Mouse (Mus musculus) neural tube, embryonic 11.5 days (tissue): ENCODE measurements around the gene Akap12. TPM values are rescaled to one million over a fixed set of nuclear protein-coding genes. Genes with fewer than 3 reads are reported as not detected.

Experiments
- polyA plus RNA-seq: library from polyadenylated mRNA; unstranded; fragments of >200 nt; fragmentation: Nextera tagmentation; extraction: Ambion mirVana; gene quantifications from 2 replicates; pipeline ENCODE4 v1.2.1, GENCODE M21; 2014

Gene Akap12
- polyA plus RNA-seq, 1 experiment from 2014 or later, result 74.4 TPM

Other genes starting within 250 kb of the Akap12 start
- gene Zbtb2, start 121.7 kb downstream of the Akap12 start, polyA plus RNA-seq, result 20.3 and 22.3 TPM in 2 replicates
- gene Rmnd1, start 166.0 kb downstream of the Akap12 start, polyA plus RNA-seq, result 47.6 and 49.7 TPM in 2 replicates
- 26.3 and 27.2 TPM in 2 replicates for gene Armt1, start 166.1 kb downstream of the Akap12 start, polyA plus RNA-seq
- gene Ccdc170, start 216.1 kb downstream of the Akap12 start, polyA plus RNA-seq, result 0.19 TPM in 1 of 2 replicates, not detected in the other